Mouse (Mus musculus) bone marrow macrophage, adult 2 months (primary cell): ENCODE measurements around the gene 3110021N24Rik.

ENCODE experiments used
- CTCF ChIP-seq: IDR thresholded peaks from 2 replicates; pipeline ENCODE4 v1.5.1; 2012; ENCODE audit warnings: low read depth, mild to moderate bottlenecking, low read length, moderate library complexity
- POLR2A ChIP-seq: IDR thresholded peaks from 2 replicates; pipeline ENCODE4 v1.6.1; 2012; ENCODE audit warnings: mild to moderate bottlenecking, low read depth, low read length, borderline replicate concordance

DNA sequence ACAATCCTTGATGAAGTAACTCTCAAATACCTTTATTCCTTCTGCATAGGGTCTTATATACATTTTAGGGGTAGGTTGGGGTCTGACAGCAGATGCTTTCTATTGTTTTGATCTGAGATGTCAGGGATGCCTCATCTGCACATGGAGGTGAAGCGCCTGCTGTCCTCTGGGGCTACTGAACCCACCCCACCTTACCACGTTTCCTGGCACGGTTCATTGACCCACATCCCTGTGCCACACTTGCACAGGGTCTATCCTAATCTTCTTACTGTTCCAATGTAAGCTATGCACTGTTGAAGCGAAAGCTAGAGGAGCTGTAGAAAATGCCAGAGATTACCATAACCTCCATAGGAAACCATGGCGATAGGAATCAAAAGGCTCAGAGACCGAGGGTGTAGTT lies 92.1 kb downstream of the 3110021N24Rik start:
- TF ChIP-seq POLR2A = no peak
- TF ChIP-seq CTCF = no peak
